Mouse (Mus musculus) C2C12 (cell line): ENCODE results near the gene Rdh9.

Experiments used
- CTCF ChIP-seq: IDR thresholded peaks from one replicate; pipeline ENCODE4 v1.5.1; 2011; ENCODE audit not compliant: control insufficient read depth, insufficient read depth, insufficient read length
- MYOG ChIP-seq: IDR thresholded peaks from one replicate; pipeline ENCODE4 v1.6.1; 2011; ENCODE audit not compliant: control insufficient read depth, insufficient read length; ENCODE audit errors: extremely low read depth

- TF ChIP-seq CTCF (no peak), MYOG (no peak)
Measured at GRCm38 (mm10) chr10:127755770-127756468, 20.3 kb upstream of the Rdh9 start.
